Mouse (Mus musculus) thymus, postnatal 25 days (tissue): ENCODE results near the gene Rpap1.
A peak's percentile ranks its signal among the peaks of the same experiment; 100 is the strongest.

ENCODE experiments used
- DNase-seq: peaks from one replicate; pipeline ENCODE4 v3.0.0; 2022

Gene Rpap1

DNA sequence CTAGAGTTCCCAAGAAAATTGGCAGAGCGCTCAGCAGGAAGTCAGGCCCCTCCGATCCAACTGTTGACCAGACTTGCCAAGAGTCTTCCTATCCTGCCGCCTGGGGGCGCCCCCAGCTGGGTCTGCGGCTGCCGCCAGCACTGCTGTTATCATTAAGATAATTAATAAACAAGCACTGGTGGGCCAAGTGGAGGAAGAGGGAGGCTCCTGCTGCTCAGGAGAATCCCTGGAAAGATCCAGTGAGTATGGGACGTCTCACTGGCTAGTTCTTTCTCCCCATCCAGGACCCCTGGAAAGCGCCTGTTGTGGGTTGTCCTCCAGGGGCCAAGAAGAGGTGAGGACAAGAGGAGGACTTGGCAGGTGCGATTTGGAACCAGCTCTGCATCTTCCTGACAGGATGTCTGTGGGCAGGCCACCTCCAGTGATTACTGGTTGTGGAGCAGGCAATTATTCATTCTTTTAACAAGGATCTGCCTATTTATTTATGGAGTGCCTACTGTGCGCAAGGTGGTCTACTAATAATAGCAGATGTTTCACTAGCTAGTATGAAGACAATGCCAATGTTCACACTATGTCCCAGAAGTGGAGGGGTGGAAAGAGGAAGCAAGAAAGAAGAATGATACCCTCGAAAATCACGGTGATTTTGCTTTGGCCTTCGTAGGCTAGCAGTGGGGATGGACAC, 11.1 kb upstream of the Rpap1 start:
- peak; percentile 39 for DNase-seq

DNA sequence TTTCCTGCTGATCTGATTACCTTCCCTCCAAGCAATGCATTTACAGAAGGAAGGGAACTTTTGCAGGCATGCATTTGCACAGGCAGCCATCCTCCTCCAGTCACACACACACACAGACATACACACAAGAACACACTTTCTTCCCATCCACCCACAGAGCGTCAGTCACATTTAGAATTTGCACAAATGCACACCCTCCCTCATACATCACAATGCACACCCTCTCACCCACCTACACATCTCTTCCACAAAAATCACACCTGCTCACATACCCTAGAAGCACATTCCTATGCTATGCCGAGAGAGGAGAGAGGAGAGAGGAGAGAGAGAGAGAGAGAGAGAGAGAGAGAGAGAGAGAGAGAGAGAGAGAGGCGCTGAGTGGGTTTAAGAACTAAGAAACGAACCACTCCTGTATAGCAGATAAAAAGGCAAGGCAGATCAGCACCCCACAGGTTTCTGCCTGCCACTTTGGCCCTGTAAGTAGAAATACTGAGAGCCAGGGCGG, 10.0 kb upstream of the Rpap1 start, which contains the start of gene Tyro3:
Gene Tyro3, plus strand, starts transcription at position 455 of the 505 bp plus-strand sequence.
- DNase-seq: no peak

DNA sequence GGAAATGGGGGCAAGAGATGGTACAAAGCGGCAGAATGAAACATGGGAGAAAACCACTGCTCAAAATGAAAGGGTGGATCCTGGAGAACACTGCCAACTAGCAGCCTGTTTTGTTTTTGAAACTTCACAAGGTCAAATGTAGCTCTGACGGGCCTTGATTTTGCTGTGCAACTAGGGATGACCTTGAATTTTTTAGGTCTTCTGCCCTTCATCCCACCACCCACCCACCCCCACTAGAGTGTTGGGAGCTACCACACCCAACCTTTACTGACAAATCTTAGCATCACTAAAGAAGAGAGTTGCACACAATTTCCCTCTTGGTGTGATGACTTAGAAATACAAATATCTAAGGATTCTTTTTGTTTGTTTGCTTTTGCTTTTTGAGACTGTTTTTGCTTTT, 2.7 kb upstream of the Rpap1 start:
- DNase-seq: no peak

DNA sequence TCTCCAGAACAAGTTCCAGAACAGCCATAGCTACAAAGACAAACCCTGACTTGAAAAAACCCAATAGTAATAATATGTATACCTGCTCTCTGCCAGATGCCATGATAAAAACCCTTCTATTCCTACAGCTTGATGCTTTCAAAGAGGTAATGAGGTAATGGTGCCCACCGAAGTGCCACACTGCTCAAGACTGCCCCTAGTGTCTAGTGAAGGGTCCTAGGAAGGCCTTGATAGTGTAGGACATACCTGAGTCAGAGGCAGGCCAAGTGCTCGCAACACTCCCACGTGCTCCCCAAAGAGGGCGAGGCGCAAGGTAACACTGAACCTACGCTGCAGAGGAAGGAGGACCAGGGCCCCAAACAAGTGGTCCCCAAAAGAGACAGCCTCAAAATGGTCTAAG, 20.1 kb downstream of the Rpap1 start:
- peak; percentile 29 for DNase-seq

DNA sequence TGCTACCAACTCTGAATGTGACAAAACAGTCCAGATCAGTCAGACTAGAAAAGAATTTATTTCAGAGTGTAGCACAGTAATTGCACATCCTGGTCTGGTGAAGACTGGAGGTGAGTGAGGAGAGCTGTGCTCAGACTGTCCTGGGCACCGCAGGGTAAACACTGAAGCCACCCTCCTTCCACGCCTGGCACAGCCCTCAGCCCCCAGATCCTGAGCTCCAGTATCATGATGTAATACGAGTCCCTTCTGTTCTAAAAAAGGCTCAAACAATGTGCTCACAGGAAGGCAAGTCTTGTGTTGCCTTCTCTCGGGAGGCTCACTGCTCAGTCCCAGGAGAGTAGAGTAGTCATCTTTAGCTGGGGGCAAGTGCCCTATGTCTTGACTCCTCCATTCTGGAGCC, 23.4 kb downstream of the Rpap1 start:
- DNase-seq: no peak

DNA sequence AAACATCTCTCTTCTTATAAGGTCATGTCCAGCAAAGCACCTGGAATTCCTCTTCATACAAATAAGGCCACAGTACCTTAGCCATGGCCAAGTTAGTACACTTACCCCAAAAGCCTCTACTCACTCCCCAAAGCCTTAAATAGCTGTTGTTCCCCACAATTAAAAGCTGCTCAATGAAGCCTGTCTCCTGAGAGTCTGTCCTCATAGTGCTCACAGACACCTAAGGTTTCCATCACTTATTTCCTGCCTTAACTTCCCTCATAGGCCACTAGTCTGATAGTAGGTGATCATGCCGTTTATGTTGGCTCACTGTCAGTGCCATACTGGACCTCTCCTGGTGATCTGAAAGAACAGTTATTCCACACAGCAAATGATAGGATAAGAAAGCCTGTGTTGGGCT, 25.1 kb downstream of the Rpap1 start:
- no peak for DNase-seq

DNA sequence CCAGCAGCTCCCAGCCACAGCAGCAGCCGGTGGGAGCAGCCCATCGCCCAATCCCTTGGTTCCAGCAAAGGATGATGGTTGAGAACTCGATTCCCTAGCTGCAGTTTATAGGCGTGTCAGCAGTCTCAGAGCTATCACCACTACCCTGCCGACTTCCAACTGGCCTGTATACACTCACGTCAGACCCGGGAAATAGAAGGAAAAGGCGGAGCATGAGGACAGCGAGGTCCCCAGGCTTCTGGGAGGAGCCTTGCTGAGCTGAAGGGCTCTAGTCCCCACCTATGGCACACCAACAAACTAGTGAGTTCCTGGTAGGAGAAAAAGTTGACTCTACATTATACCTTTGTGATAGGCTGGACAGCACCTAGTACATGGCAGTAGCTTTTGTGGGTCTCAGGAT, 27.1 kb downstream of the Rpap1 start, which contains the start of gene Ltk:
Gene Ltk, minus strand, starts transcription at position 181 of the 400 bp plus-strand sequence.
- DNase-seq: no peak

DNA sequence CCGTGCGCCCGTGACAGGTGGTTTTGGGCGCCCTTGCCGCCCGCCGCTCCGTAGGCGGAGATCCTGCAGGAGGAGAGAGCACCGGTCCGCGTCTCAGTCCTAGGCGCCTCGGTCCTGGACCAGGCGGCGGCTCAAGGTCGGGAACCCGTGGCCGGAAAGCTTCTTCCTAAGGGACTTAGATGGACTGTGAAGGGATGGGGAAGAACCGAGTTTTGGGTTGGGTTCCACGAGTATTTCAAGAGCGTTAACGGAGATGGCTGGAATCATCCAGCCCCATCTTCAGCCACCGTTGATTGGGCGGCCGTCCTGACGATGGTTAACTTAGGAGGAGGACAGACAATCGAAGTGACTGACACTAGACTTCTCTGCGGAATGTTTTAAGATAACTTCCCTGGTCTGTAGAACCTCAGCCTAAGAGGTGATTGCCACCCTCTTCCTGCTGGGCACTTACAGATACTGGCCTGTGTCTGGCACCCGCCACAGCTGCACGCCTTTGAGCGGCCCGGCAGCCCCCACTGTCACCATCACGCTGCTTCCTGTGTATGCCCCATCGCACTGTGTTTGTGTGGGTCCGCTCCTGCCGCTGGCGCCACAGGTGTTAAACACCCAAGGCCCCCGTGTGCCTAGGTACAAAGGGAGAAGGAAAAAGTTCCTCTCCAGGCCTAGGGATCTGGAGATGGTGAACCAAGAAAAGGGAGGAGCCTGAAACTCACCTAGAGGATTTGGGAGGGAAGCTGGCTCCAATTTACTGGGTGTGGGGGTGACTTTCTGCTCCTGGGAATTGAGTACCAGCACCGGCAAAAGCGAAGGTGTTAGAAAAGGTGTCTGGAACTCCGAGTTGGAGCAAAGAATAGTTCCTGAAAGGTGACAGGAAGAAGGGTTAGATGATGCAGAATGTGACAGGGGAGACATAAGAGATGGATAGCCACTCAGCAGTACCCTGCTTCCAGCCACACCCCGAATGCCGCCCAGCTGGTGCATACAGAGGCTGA, 28.2 kb downstream of the Rpap1 start:
- DNase-seq: peak; percentile 67

DNA sequence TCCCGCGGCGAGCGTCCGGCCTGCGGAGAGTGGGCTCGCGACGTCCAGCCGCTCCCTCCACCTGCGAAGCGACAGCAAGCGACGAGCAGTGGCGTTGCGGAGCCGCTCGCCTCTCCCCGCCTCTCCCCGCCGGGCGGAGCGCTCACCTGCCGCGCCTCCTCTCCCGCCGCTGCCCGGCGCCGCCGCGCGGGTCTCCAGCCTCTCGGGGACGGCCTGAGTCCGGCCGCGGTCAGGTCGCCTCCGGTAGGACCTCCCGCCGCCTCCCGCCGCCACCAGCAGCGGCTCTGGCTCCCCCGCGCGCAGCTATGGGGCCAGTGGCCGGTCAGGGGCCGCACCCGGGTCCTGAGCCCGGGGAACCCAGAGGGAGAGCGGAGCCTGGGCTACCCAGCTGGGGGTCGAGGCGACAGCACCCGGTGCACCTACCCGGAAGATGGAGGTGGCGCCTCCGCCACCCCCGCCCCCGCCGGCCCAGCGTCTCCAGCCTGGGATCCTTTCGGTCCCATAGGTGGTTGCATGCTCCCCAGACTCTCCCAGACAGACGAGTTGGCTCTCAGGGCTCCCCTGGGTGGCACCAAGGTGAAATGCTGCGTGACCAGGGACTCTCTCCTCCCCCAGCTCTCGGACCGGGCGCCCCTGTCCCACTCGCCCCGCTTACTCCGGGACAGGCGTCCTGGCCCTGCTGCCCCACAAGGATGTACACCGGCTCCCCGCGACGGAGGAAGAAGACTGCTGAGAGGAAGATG, 29.1 kb downstream of the Rpap1 start:
- peak; percentile 50 for DNase-seq

DNA sequence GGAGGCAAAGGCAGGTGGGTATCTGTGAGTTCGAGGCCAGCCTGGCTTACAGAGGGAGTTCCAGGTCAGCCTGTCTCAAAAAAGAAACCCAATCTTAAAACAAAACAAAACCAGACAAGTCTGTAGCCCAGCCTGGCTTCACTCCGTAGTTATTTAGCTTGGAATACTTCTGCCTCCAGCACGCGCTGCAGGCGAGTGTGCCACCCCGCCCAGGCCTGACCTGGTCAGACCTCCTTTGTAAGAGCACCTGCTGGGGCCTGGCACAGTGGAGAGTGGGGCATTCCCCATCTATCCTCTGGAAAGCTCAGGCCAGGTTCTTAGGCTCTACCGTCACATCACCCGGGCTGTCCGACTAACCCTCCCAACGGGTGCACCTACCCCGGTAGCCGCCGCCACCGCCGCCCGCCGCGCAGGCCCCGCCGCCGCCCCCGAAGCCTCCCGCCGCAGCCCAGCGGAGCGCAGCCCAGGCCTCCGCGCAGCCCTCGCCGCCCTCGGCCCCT, 29.7 kb downstream of the Rpap1 start:
- DNase-seq: peak; percentile 7

DNA sequence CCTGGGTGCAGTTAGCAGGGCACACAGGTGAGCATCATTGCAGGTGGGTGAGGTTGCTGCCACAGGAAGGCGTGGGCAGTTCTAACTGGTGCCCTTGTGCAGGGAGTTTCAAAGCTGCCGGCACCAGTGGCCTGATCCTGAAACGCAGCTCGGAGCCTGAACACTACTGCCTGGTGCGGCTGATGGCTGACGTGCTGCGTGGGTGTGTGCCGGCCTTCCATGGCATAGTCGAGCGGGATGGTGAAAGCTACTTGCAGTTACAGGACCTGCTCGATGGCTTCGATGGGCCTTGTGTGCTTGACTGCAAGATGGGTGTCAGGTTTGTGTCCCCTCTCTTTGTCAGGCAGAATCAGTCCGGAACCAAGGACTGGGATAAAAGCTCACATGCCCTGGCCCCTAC, 38.1 kb downstream of the Rpap1 start:
- no peak for DNase-seq

DNA sequence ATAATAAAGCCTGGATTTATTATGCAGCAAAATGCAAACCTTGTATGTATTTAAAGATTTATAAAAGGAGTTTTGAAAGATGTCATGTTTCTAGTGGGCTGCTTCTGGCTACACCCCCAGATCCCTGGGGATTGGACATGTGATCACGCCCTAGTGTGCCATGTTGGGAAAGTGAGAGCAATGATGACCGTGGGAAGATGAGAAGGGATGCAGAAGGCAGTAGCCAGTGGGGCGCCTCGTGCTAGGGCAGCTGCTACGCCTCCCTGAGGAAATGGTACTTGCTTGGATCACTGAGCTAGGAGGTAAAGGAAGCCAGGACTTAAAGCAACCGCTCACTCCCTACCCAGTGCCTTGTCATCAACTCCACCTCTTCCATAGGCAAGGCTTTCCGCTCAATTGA, 39.8 kb downstream of the Rpap1 start:
- DNase-seq: no peak

DNA sequence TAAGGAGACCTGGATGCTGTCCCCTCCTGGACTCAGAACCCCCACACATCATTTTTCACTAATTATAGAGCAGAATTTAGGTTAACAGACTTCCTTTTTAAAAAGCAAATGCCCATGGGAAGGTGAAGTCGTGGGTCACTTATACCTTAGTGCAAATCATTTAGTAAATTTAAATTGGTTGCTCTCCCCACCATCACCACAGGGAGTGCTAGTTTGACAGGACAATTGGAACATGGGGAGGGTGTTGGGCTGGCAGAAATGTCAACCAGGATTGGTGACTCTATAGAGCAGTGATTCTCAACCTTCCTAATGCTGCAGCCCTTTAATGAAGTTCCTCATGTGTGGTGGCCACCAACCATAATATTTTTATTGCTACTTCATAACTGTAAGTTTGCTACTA, 42.1 kb downstream of the Rpap1 start:
- no peak for DNase-seq

DNA sequence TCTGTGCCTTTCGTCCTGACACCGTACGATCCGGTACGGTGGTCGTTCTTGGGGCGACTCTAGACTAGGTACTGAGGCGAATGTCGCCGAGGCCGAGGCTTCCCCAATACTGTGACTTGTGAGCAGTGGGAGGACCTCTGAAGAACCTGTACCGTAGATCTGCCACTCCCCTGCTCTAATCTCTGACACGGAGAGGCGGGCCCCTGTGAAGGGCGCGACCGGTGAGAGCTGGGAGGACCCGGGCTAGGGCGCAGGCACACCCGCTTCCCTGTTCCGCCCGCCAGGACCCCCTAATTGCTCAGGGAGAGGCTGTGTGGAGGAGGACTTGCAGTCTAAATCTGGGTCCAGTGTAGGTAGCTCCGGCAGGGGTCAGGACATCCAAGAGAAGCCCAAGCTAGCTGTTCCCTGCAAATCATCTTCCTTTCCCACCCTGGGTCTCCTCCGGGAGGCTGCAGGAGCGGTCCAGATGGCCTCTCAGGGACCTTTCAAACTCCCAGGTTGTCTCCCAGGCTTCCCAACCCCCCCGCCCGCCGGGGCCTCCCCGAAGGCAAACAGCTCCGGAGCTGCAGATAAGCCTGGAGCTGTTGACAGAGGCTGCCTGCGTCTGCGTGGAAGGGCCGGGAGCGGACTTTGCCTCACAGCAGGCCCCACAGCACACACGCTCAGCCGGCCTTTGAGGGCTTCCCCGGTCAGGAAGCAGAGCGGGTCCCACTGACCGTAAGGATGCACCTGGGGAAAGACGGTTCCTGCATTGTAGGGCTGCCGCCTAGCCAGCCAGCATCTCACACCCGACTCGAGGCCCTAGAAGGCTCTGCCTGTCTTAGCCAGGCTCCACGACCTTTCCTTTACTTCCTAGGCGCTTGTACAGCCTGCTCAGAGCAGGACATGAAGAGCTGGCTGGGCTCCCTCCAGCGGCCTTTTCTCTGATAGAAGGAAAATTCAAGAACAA, 42.9 kb downstream of the Rpap1 start:
- DNase-seq: peak; percentile 18

DNA sequence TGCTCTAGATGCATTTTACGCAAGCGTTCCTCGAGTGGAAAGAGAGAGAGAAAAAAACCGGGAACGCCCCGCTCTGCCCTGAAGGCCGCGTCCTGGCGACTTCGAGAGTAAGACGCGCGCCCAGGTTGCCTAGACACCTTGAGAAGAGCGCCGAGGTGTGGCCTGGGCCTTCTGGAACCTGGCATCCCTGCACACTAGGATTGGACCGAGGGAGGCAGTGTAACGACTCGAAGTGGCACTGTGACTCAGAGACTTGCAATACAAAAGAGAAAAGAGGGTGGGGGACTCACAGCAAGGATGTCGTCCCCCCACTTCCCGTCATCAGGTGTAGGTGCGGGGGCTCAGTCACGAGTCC, 43.6 kb downstream of the Rpap1 start:
- no peak for DNase-seq

DNA sequence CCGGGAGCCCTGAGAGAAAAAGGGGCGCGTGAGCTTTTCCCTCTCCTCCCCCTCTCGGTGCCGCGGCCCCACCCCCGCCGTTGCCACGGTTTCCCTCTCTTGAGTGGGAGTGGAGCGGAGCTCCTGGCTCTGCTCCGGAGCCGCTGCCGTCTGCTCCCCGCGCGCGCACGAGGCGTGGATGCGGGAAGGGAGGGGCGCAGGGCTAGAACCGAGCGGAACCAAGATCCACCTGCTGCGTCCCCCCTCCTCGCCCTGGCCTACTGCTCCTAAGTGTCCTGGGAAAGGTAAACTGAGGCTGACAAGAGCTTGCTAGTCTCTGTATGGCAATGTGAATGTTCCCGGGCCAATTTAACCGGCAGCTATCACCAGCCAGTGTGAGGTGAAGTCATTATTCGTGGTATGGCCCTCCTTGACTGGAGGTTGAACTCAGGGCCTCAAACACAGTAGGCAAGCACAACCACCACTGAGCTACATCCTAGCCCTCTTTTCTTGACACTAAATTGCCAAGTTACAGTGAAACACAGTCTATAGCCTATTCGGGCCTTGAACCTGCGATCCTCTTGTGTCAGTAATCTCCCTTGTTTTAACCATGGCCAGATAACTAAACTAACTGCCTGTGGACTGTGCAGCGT, 44.0 kb downstream of the Rpap1 start:
- no peak for DNase-seq

DNA sequence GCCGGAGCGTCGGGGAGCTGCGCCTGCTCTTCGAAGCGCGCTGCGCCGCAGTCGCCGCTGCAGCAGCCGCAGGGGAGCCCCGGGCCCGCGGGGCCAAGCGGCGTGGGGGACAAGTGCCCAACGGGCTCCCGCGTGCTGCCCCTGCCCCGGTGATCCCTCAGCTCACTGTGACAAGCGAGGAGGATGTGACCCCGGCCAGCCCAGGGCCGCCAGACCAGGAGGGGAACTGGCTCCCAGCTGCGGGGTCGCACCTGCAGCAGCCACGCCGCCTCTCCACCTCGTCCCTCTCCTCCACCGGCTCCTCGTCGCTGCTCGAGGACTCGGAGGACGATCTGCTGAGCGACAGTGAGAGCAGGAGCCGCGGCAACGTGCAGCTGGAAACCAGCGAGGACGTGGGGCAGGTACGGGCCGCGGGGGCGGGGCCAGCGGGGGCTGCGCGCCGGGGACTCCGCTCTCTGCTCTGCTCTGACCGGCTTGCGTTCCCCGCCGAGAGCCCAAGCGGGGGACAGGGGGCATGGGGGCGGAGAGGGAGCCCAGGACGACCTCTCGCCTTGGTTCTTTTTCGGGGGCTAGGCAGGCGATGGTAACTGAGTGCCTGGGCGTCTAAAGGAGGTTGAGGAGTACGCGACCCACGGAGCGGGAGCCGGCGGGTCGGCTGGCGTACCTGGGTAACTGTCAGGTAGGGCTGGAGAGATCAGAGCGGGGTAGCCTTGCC, 44.7 kb downstream of the Rpap1 start:
- DNase-seq: peak; percentile 67

DNA sequence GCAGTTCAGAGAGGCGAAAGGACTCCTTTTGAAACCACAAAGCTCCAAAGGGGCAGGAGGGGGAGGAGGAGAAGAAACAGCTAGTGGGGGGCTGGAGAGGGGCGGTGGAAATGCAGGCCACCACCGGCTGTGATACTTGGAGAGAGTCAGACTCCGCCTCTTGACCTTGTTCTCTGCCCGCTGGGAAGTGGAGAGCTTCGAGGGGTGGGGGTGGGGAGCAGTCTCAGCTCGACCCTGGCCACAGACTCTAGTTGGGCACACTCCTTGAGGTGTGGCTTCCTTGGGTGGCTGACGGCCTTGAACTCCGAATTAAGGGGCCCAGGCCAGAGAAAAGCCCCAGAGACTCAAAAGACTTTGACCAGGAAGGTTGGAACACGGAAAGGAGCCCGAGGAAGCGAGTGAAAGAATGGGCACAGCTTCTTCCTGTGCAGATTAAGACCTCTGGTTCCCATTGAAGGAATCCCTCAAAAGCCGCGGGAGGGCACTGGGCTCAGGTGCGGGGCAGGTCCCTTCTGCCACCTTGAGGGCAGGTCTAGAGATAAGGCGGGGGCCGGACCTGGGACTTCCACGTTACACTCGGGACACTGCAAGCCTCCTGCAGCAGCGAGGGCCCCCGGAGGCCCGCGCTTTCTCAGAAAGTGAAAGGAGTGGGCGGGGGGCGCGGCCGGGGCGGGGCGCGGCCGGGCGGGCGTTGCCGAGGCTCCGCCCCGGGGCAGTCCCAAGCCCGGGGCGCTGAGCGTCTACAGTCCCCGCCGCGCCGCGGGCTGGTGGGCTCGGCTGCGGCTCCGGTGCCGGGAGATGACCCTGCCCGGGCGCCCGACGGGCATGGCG, 45.5 kb downstream of the Rpap1 start, which contains the start of gene Itpka:
Gene Itpka, plus strand, starts transcription at position 757 of the 831 bp plus-strand sequence.
- DNase-seq: peak; percentile 79

DNA sequence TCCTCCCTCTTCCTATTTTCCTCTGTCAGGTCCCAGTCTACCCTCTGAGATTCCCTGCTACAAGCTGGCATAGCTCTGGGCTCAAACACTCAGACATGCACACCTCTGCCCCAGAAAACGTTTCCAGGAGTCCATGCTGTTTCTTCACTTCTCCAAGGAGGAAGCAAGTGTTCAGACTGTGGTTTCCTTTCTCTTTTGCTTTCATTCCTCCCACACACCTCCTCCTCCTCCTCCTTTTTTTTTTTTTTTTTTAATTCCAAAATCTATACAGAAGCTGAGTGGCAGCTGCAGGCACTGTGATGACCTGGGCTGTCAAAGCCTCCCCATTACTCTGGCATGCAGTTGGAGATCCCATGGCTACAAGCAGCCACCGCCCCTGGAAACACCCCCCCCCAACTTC, 46.8 kb downstream of the Rpap1 start:
- DNase-seq: no peak
